Mouse (Mus musculus): Measurements from ENCODE around the gene Tns4.

Tns4 gene

GRCm38 (mm10) chr11:99088486-99088885 is 620 bp downstream of the Tns4 start:
- Histone ChIP-seq H3K27me3 (ENCODE audit: control insufficient read depth, insufficient read depth, low read length, poor library complexity, severe bottlenecking) (no peaks in the 10 kb centered on the region), H3K36me3 (ENCODE audit: control insufficient read depth, insufficient read depth, low read length, poor library complexity, severe bottlenecking) (no peaks in the 10 kb centered on the region)
- DNase-seq (ENCODE audit: low read depth, low spot score), result no peak

- H3K27me3 ChIP-seq (ENCODE audit: control insufficient read depth, insufficient read depth, low read length, poor library complexity, severe bottlenecking), result no peaks in the 10 kb centered on the region
- no peaks in the 10 kb centered on the region for H3K36me3 ChIP-seq (ENCODE audit: control insufficient read depth, insufficient read depth, low read length, poor library complexity, severe bottlenecking)
- no peak for DNase-seq (ENCODE audit: low read depth, low spot score)
These were observed 4.7 kb downstream of the Tns4 start for GRCm38 (mm10) chr11:99084366-99084765.

- DNase-seq (ENCODE audit: low read depth, low spot score), result no peak
- Histone ChIP-seq H3K36me3 (ENCODE audit: control insufficient read depth, insufficient read depth, low read length, poor library complexity, severe bottlenecking) (no peaks in the 10 kb centered on the region), H3K27me3 (ENCODE audit: control insufficient read depth, insufficient read depth, low read length, poor library complexity, severe bottlenecking) (no peaks in the 10 kb centered on the region)
These were observed 5.6 kb downstream of the Tns4 start for GRCm38 (mm10) chr11:99083516-99083915.

- H3K27me3 ChIP-seq (ENCODE audit: control insufficient read depth, insufficient read depth, low read length, poor library complexity, severe bottlenecking), result no peaks in the 10 kb centered on the region
- H3K36me3 ChIP-seq (ENCODE audit: control insufficient read depth, insufficient read depth, low read length, poor library complexity, severe bottlenecking), result no peaks in the 10 kb centered on the region
- DNase-seq (ENCODE audit: low read depth, low spot score), result no peak
These were observed 7.0 kb downstream of the Tns4 start for GRCm38 (mm10) chr11:99082098-99082497.

- H3K36me3 ChIP-seq (ENCODE audit: control insufficient read depth, insufficient read depth, low read length, poor library complexity, severe bottlenecking), result no peaks in the 10 kb centered on the region
These were observed 7.5 kb downstream of the Tns4 start for GRCm38 (mm10) chr11:99081566-99081965.

GRCm38 (mm10) chr11:99080902-99081543 is 8.1 kb downstream of the Tns4 start:
- Histone ChIP-seq H3K27me3 (ENCODE audit: control insufficient read depth, insufficient read depth, low read length, poor library complexity, severe bottlenecking) (no peaks in the 10 kb centered on the region), H3K36me3 (ENCODE audit: control insufficient read depth, insufficient read depth, low read length, poor library complexity, severe bottlenecking) (no peaks in the 10 kb centered on the region)
- no peak for DNase-seq (ENCODE audit: low read depth, low spot score)

More at GRCm38 (mm10) chr11:99081566-99081965, 7.5 kb downstream of the Tns4 start:
- DNase-seq (ENCODE audit: low read depth, low spot score), result no peak
- H3K27me3 ChIP-seq (ENCODE audit: control insufficient read depth, insufficient read depth, low read length, poor library complexity, severe bottlenecking), result no peaks in the 10 kb centered on the region

- Histone ChIP-seq H3K36me3 (ENCODE audit: control insufficient read depth, insufficient read depth, low read length, poor library complexity, severe bottlenecking) (no peaks in the 10 kb centered on the region), H3K27me3 (ENCODE audit: control insufficient read depth, insufficient read depth, low read length, poor library complexity, severe bottlenecking) (no peaks in the 10 kb centered on the region)
- no peak for DNase-seq (ENCODE audit: low read depth, low spot score)
These were observed 11.2 kb downstream of the Tns4 start for GRCm38 (mm10) chr11:99077869-99078268.

GRCm38 (mm10) chr11:99076744-99077319 is 12.3 kb downstream of the Tns4 start:
- no peak for DNase-seq (ENCODE audit: low read depth, low spot score)
- Histone ChIP-seq H3K36me3 (ENCODE audit: control insufficient read depth, insufficient read depth, low read length, poor library complexity, severe bottlenecking) (no peaks in the 10 kb centered on the region), H3K27me3 (ENCODE audit: control insufficient read depth, insufficient read depth, low read length, poor library complexity, severe bottlenecking) (no peaks in the 10 kb centered on the region)

GRCm38 (mm10) chr11:99073781-99074180 is 15.3 kb downstream of the Tns4 start:
- DNase-seq (ENCODE audit: low read depth, low spot score), result no peak
- no peaks in the 10 kb centered on the region for H3K27me3 ChIP-seq (ENCODE audit: control insufficient read depth, insufficient read depth, low read length, poor library complexity, severe bottlenecking)

GRCm38 (mm10) chr11:99071866-99072265 is 17.2 kb downstream of the Tns4 start:
- H3K27me3 ChIP-seq (ENCODE audit: control insufficient read depth, insufficient read depth, low read length, poor library complexity, severe bottlenecking), result no peaks in the 10 kb centered on the region
- DNase-seq (ENCODE audit: low read depth, low spot score), result no peak
- H3K36me3 ChIP-seq (ENCODE audit: control insufficient read depth, insufficient read depth, low read length, poor library complexity, severe bottlenecking), result no peaks in the 10 kb centered on the region

More at GRCm38 (mm10) chr11:99073781-99074180, 15.3 kb downstream of the Tns4 start:
- no peaks in the 10 kb centered on the region for H3K36me3 ChIP-seq (ENCODE audit: control insufficient read depth, insufficient read depth, low read length, poor library complexity, severe bottlenecking)

- Histone ChIP-seq H3K27me3 (ENCODE audit: control insufficient read depth, insufficient read depth, low read length, poor library complexity, severe bottlenecking) (no peaks in the 10 kb centered on the region), H3K36me3 (ENCODE audit: control insufficient read depth, insufficient read depth, low read length, poor library complexity, severe bottlenecking) (no peaks in the 10 kb centered on the region; the same call in 1 of the 2 replicates)
- DNase-seq (ENCODE audit: low read depth, low spot score), result peak; percentile 23
These were observed 20.7 kb downstream of the Tns4 start for GRCm38 (mm10) chr11:99068455-99068854.

GRCm38 (mm10) chr11:99067591-99067990 is 21.5 kb downstream of the Tns4 start:
- DNase-seq (ENCODE audit: low read depth, low spot score), result no peak
- Histone ChIP-seq H3K27me3 (ENCODE audit: control insufficient read depth, insufficient read depth, low read length, poor library complexity, severe bottlenecking) (no peaks in the 10 kb centered on the region), H3K36me3 (ENCODE audit: control insufficient read depth, insufficient read depth, low read length, poor library complexity, severe bottlenecking) (no peaks in the 10 kb centered on the region; the same call in 1 of the 2 replicates)

- peak; percentile 88 for DNase-seq (ENCODE audit: low read depth, low spot score)
- no peaks in the 10 kb centered on the region for H3K27me3 ChIP-seq (ENCODE audit: control insufficient read depth, insufficient read depth, low read length, poor library complexity, severe bottlenecking)
- H3K36me3 ChIP-seq (ENCODE audit: control insufficient read depth, insufficient read depth, low read length, poor library complexity, severe bottlenecking), result no peaks in the 10 kb centered on the region; the same call in 1 of the 2 replicates
These were observed 23.1 kb downstream of the Tns4 start for GRCm38 (mm10) chr11:99065979-99066378.

GRCm38 (mm10) chr11:99065353-99065752 is 23.8 kb downstream of the Tns4 start:
- Histone ChIP-seq H3K36me3 (ENCODE audit: control insufficient read depth, insufficient read depth, low read length, poor library complexity, severe bottlenecking) (no peaks in the 10 kb centered on the region; the same call in 1 of the 2 replicates), H3K27me3 (ENCODE audit: control insufficient read depth, insufficient read depth, low read length, poor library complexity, severe bottlenecking) (no peaks in the 10 kb centered on the region)
- peak; percentile 17 for DNase-seq (ENCODE audit: low read depth, low spot score)

GRCm38 (mm10) chr11:99063406-99064131 is 25.5 kb downstream of the Tns4 start:
- DNase-seq (ENCODE audit: low read depth, low spot score), result no peak
- Histone ChIP-seq H3K36me3 (ENCODE audit: control insufficient read depth, insufficient read depth, low read length, poor library complexity, severe bottlenecking) (no peaks in the 10 kb centered on the region; the same call in 1 of the 2 replicates), H3K27me3 (ENCODE audit: control insufficient read depth, insufficient read depth, low read length, poor library complexity, severe bottlenecking) (no peaks in the 10 kb centered on the region; the same call in 1 of the 2 replicates)

All from splenic B cell, adult 2 months (primary cell).